Mouse (Mus musculus): ENCODE measurements around the gene Kank1. TPM values are rescaled to one million over a fixed set of nuclear protein-coding genes. Genes with fewer than 3 reads are reported as not detected.

Kank1 gene
- polyA plus RNA-seq, 1 experiment from 2014 or later, result 23.0 TPM

GRCm38 (mm10) chr19:25435412-25435811 lies 198.6 kb downstream of the Kank1 start:
- 46% methylated on average over 5 of the region's 5 CpGs for WGBS
- H3K9me3 ChIP-seq (ENCODE audit: control insufficient read depth, low read length), result no peaks in the 10 kb centered on the region
- H3K27me3 ChIP-seq (ENCODE audit: control insufficient read depth, insufficient read depth, low read length), result no peaks in the 10 kb centered on the region
- ATAC-seq (ENCODE audit: low FRiP score, low TSS enrichment), result no peak
- H3K9ac ChIP-seq (ENCODE audit: low read depth, low read length), result no peak overlapping the region
- H3K36me3 ChIP-seq (ENCODE audit: control insufficient read depth, insufficient read depth, low read length), result peaks cover 23% of the 10 kb centered on the region
- peaks cover 5% of the 10 kb centered on the region; the same call in 1 of the 2 replicates for H3K4me1 ChIP-seq (ENCODE audit: control insufficient read depth, insufficient read depth, low read length)
- H3K4me2 ChIP-seq (replicated peaks; ENCODE audit: low read depth, low read length), result no peak overlapping the region
- no peak overlapping the region for H3K27ac ChIP-seq (ENCODE audit: low read depth, low read length)
- H3K4me3 ChIP-seq (ENCODE audit: low read length), result no peak overlapping the region

GRCm38 (mm10) chr19:25436175-25436574 lies 199.4 kb downstream of the Kank1 start:
- no peaks in the 10 kb centered on the region for H3K9me3 ChIP-seq (ENCODE audit: control insufficient read depth, low read length)
- peaks cover 15% of the 10 kb centered on the region; the same call in 1 of the 2 replicates for H3K36me3 ChIP-seq (ENCODE audit: control insufficient read depth, insufficient read depth, low read length)
- H3K27ac ChIP-seq (ENCODE audit: low read depth, low read length), result no peak overlapping the region
- 76% methylated on average over 4 of the region's 4 CpGs for WGBS
- peaks cover 5% of the 10 kb centered on the region; the same call in 1 of the 2 replicates for H3K4me1 ChIP-seq (ENCODE audit: control insufficient read depth, insufficient read depth, low read length)
- H3K27me3 ChIP-seq (ENCODE audit: control insufficient read depth, insufficient read depth, low read length), result no peaks in the 10 kb centered on the region
- ATAC-seq (ENCODE audit: low FRiP score, low TSS enrichment), result no peak
- no peak overlapping the region for H3K4me2 ChIP-seq (replicated peaks; ENCODE audit: low read depth, low read length)
- no peak overlapping the region for H3K9ac ChIP-seq (ENCODE audit: low read depth, low read length)
- H3K4me3 ChIP-seq (ENCODE audit: low read length), result no peak overlapping the region

DNA sequence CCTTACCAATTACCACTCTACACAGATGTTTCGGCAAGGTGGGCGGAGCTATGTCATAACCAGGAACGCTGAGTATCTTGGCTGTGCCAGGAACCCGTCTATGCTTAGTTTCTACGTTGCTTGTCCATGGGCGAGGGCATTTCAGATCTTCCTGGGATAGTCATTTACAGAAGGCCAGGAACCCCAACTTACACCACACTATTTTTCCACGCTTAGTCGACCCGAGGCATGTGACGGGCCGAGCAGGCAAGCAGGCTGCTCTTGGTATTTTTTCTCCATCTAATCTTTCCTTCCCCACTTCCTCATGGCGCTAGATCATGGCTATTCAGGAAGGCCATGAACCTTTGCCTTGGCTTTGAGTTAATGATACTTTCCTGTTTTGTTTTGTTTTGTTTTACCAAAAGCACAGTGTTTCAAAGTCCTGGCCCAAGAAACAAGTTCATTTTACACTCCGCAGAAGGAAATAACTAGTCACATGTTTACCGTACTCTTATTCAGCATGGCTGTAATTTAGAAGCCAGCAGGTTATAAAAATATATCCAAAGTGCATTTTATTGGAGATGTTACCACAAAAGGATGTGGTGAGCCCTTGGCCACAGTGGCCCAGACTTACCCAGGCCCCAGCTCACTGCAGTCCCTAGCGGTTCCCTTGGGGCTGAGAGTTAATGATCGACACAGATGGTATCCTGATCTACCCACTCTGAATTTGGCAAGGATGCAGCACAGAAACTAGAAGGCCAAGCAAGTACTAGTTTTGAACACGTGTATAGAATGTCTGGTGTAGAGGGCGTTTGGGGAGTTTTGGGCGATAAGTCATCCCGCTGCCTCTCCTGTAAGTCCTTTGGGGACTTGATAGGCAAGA lies 200.2 kb downstream of the Kank1 start:
- ATAC-seq (ENCODE audit: low FRiP score, low TSS enrichment), result no peak
- no peak overlapping the region for H3K9ac ChIP-seq (ENCODE audit: low read depth, low read length)
- no peaks in the 10 kb centered on the region for H3K27me3 ChIP-seq (ENCODE audit: control insufficient read depth, insufficient read depth, low read length)
- 0 out of 2 replicates have a peak, but pooled peaks cover 5% of the 10 kb centered on the region for H3K4me1 ChIP-seq (ENCODE audit: control insufficient read depth, insufficient read depth, low read length)
- peaks cover 15% of the 10 kb centered on the region; the same call in 1 of the 2 replicates for H3K36me3 ChIP-seq (ENCODE audit: control insufficient read depth, insufficient read depth, low read length)
- no peaks in the 10 kb centered on the region for H3K9me3 ChIP-seq (ENCODE audit: control insufficient read depth, low read length)
- 75% methylated on average over 20 of the region's 20 CpGs for WGBS
- H3K27ac ChIP-seq (ENCODE audit: low read depth, low read length), result no peak overlapping the region
- H3K4me3 ChIP-seq (ENCODE audit: low read length), result no peak overlapping the region
- no peak overlapping the region for H3K4me2 ChIP-seq (replicated peaks; ENCODE audit: low read depth, low read length)

DNA sequence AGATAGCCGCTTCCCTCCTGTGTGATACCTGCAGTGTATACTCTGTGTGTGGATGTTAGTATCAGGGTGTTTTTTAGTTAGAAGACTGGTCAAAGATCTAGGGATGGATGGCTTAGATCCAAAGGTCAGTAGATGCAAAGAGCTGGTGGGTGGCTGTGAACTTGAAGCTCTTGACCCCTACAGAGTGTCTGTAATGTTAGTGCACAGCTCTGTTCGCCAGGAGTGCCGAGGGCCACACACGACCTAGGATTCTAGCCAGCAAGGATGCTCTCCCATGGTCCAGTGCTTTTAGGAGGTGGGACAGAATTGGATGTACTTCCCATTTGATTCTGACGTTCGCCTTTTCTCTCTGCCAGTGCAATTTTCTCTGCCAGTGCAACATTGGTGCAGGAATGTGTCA lies 201.5 kb downstream of the Kank1 start:
- Histone ChIP-seq H3K27ac (ENCODE audit: low read depth, low read length) (no peak overlapping the region), H3K4me1 (ENCODE audit: control insufficient read depth, insufficient read depth, low read length) (0 out of 2 replicates have a peak, but pooled peaks cover 5% of the 10 kb centered on the region), H3K27me3 (ENCODE audit: control insufficient read depth, insufficient read depth, low read length) (no peaks in the 10 kb centered on the region), H3K9ac (ENCODE audit: low read depth, low read length) (no peak overlapping the region), H3K36me3 (ENCODE audit: control insufficient read depth, insufficient read depth, low read length) (peaks cover 9% of the 10 kb centered on the region; the same call in 1 of the 2 replicates), H3K4me2 (replicated peaks; ENCODE audit: low read depth, low read length) (no peak overlapping the region), H3K4me3 (ENCODE audit: low read length) (no peak overlapping the region), H3K9me3 (ENCODE audit: control insufficient read depth, low read length) (no peaks in the 10 kb centered on the region)
- no peak for ATAC-seq (ENCODE audit: low FRiP score, low TSS enrichment)
- WGBS, result 82% methylated on average over 6 of the region's 6 CpGs

- H3K27me3 ChIP-seq (ENCODE audit: control insufficient read depth, insufficient read depth, low read length), result no peaks in the 10 kb centered on the region
- H3K4me2 ChIP-seq (replicated peaks; ENCODE audit: low read depth, low read length), result no peak overlapping the region
- no peaks in the 10 kb centered on the region for H3K36me3 ChIP-seq (ENCODE audit: control insufficient read depth, insufficient read depth, low read length)
- no peaks in the 10 kb centered on the region for H3K9me3 ChIP-seq (ENCODE audit: control insufficient read depth, low read length)
- WGBS, result 91% methylated on average over 6 of the region's 6 CpGs
- 0 out of 2 replicates have a peak, but pooled peaks cover 3% of the 10 kb centered on the region for H3K4me1 ChIP-seq (ENCODE audit: control insufficient read depth, insufficient read depth, low read length)
- ATAC-seq (ENCODE audit: low FRiP score, low TSS enrichment), result no peak
- H3K27ac ChIP-seq (ENCODE audit: low read depth, low read length), result no peak overlapping the region
- H3K4me3 ChIP-seq (ENCODE audit: low read length), result no peak overlapping the region
- no peak overlapping the region for H3K9ac ChIP-seq (ENCODE audit: low read depth, low read length)
Observed at GRCm38 (mm10) chr19:25439807-25440206, 203.0 kb downstream of the Kank1 start.

- H3K4me1 ChIP-seq (ENCODE audit: control insufficient read depth, insufficient read depth, low read length), result no peaks in the 10 kb centered on the region
- H3K9ac ChIP-seq (ENCODE audit: low read depth, low read length), result no peak overlapping the region
- no peak overlapping the region for H3K27ac ChIP-seq (ENCODE audit: low read depth, low read length)
- 79% methylated on average over 4 of the region's 4 CpGs for WGBS
- no peaks in the 10 kb centered on the region for H3K27me3 ChIP-seq (ENCODE audit: control insufficient read depth, insufficient read depth, low read length)
- no peak overlapping the region for H3K4me2 ChIP-seq (replicated peaks; ENCODE audit: low read depth, low read length)
- H3K4me3 ChIP-seq (ENCODE audit: low read length), result no peak overlapping the region
- H3K9me3 ChIP-seq (ENCODE audit: control insufficient read depth, low read length), result no peaks in the 10 kb centered on the region
- H3K36me3 ChIP-seq (ENCODE audit: control insufficient read depth, insufficient read depth, low read length), result no peaks in the 10 kb centered on the region
- no peak for ATAC-seq (ENCODE audit: low FRiP score, low TSS enrichment)
Observed at GRCm38 (mm10) chr19:25440736-25441135, 204.0 kb downstream of the Kank1 start.

- 26% methylated on average over 7 of the region's 7 CpGs for WGBS
Observed at GRCm38 (mm10) chr19:25445054-25445453, 208.3 kb downstream of the Kank1 start.

GRCm38 (mm10) chr19:25445842-25446241 lies 209.1 kb downstream of the Kank1 start:
- Histone ChIP-seq H3K27ac (ENCODE audit: low read depth, low read length) (no peak overlapping the region), H3K27me3 (ENCODE audit: control insufficient read depth, insufficient read depth, low read length) (no peaks in the 10 kb centered on the region), H3K4me2 (replicated peaks; ENCODE audit: low read depth, low read length) (no peak overlapping the region), H3K36me3 (ENCODE audit: control insufficient read depth, insufficient read depth, low read length) (no peaks in the 10 kb centered on the region), H3K4me1 (ENCODE audit: control insufficient read depth, insufficient read depth, low read length) (no peaks in the 10 kb centered on the region), H3K9ac (ENCODE audit: low read depth, low read length) (no peak overlapping the region), H3K9me3 (ENCODE audit: control insufficient read depth, low read length) (no peaks in the 10 kb centered on the region), H3K4me3 (ENCODE audit: low read length) (no peak overlapping the region)
- 61% methylated on average over 8 of the region's 8 CpGs for WGBS
- no peak for ATAC-seq (ENCODE audit: low FRiP score, low TSS enrichment)

More at GRCm38 (mm10) chr19:25445054-25445453, 208.3 kb downstream of the Kank1 start:
- H3K36me3 ChIP-seq (ENCODE audit: control insufficient read depth, insufficient read depth, low read length), result no peaks in the 10 kb centered on the region
- ATAC-seq (ENCODE audit: low FRiP score, low TSS enrichment), result no peak
- H3K4me3 ChIP-seq (ENCODE audit: low read length), result no peak overlapping the region
- no peak overlapping the region for H3K4me2 ChIP-seq (replicated peaks; ENCODE audit: low read depth, low read length)
- no peaks in the 10 kb centered on the region for H3K27me3 ChIP-seq (ENCODE audit: control insufficient read depth, insufficient read depth, low read length)
- no peaks in the 10 kb centered on the region for H3K4me1 ChIP-seq (ENCODE audit: control insufficient read depth, insufficient read depth, low read length)
- no peak overlapping the region for H3K9ac ChIP-seq (ENCODE audit: low read depth, low read length)
- H3K27ac ChIP-seq (ENCODE audit: low read depth, low read length), result no peak overlapping the region
- H3K9me3 ChIP-seq (ENCODE audit: control insufficient read depth, low read length), result no peaks in the 10 kb centered on the region

- WGBS, result 84% methylated on average over 2 of the region's 2 CpGs
- Histone ChIP-seq H3K4me1 (ENCODE audit: control insufficient read depth, insufficient read depth, low read length) (no peaks in the 10 kb centered on the region), H3K27me3 (ENCODE audit: control insufficient read depth, insufficient read depth, low read length) (no peaks in the 10 kb centered on the region), H3K36me3 (ENCODE audit: control insufficient read depth, insufficient read depth, low read length) (no peaks in the 10 kb centered on the region), H3K27ac (ENCODE audit: low read depth, low read length) (no peak overlapping the region), H3K4me2 (replicated peaks; ENCODE audit: low read depth, low read length) (no peak overlapping the region), H3K4me3 (ENCODE audit: low read length) (no peak overlapping the region), H3K9me3 (ENCODE audit: control insufficient read depth, low read length) (no peaks in the 10 kb centered on the region), H3K9ac (ENCODE audit: low read depth, low read length) (no peak overlapping the region)
- ATAC-seq (ENCODE audit: low FRiP score, low TSS enrichment), result no peak
Observed at GRCm38 (mm10) chr19:25446683-25447082, 209.9 kb downstream of the Kank1 start.
